Mouse (Mus musculus) spleen, adult 18-20 months (tissue): ENCODE measurements around the gene Sh3gl2.

Source experiments
- DNase-seq, 2 experiments: peaks; one replicate each; pipeline ENCODE4 v3.0.0; 2022; ENCODE audit warnings: mixed read lengths in 2 of 2

Gene Sh3gl2

DNA sequence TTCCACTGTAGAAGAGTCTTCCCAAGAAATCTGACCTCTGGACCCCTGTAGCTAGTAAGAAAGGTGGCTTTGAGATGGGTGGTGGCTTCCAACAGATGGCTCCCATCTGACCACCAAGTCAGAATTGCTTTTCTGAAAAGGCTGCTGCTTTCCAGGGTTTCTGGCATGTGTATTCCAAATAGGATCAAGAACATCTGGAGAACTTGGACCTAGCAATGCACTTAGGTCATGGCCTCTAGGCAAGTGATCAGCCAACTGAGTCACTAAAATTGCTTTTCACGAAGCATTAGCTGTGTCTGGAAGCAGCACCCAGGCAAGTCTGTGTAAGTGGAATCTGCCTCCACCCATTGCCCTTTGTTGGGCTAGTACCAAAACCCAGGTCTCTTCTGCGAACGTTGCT is 414.3 kb downstream of the Sh3gl2 start:
- no peak for DNase-seq

DNA sequence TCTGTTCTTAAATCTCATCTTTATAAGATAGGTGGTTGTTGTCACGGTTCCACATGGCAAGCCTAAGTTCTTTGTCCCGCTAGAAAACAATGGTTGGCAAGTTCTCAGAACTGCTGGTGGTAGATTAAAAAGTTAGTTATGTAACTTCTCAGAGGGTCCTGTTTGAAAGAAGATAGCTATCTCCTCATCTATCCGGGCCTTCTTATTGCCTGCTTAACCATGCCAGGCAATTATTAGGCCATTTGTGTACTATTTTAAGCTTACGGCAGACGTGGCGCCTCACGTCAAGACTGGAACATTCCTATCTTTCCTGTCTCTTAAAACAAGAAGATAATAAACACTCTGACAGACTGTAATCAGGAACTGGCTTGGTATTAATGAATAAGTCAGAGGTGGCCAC is 424.5 kb downstream of the Sh3gl2 start:
- DNase-seq, result no peak

DNA sequence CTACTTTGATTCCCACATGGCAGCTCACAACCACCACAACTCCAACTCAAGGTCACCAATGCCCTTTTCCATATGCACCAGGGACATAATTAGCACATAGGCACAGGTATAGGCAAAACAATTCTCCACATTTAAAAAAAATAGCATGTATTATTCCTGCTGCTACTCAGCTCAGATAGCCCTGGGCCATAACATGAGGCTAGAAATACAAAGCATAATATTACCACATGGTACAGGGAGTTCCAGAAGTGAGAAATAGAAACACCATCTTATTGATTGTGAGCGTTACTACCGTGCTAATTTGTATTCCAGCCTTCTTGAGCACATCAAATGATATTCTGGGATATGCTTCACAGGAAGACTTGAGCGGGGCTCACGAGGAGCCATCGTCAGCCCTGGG is 464.3 kb downstream of the Sh3gl2 start:
- no peak for DNase-seq

DNA sequence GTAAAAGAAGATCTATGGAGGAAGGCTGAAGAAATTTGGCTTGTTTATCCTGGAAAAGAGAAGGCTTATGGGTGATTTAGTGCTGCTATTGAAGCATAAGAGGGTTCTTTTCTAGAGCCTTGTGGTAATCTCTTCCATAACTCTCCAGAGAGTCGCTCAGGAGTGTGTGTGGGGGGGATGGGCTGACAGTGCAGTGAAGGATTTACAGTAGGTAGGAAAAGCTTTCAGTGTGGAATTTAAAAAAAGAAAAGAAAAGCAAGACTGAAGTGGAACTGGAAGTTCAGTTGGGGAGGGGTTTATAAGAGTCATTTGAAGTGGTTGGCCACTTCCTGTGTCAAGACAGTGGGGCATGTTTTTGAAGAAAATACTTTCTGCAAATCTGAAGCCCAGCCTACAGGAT is 464.8 kb downstream of the Sh3gl2 start:
- no peak for DNase-seq

DNA sequence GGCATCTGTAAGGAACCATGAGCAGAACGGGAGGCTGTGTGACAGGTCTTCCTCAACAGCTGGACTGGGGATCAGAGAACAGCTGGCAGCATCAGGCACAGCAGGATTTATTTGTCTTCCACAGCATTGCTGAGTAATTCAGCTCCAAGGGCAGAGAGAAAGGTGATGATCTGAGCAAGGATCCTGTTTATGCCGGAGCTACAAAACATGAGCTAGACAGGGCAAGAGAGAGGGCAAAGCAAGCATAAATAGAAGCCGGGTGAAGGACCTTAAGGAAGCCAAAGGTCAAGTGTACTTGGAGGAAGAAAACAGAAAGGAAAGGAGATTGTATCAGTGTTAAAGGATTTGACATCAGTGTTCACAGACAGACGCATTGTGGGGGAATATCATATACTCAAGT is 467.4 kb downstream of the Sh3gl2 start:
- no peak for DNase-seq

DNA sequence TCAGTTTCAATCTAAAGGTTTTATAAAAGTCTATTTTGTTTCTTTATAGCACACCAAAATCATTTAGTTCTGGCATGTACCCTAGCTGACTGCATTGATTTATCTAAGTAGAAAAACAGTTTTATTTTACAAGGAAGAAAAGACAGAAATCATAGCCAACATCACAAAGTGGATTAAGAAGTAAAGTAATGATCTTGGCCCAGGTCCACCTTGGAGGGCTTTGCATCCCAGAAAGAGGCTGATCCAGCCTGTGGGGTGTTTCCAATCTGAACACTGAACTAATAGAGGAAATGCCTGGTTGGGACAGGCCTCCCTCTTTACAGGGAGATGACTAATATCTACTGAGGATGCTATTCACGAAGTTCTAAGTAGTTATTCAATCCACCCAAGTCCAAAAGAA is 472.7 kb downstream of the Sh3gl2 start:
- DNase-seq, result no peak

DNA sequence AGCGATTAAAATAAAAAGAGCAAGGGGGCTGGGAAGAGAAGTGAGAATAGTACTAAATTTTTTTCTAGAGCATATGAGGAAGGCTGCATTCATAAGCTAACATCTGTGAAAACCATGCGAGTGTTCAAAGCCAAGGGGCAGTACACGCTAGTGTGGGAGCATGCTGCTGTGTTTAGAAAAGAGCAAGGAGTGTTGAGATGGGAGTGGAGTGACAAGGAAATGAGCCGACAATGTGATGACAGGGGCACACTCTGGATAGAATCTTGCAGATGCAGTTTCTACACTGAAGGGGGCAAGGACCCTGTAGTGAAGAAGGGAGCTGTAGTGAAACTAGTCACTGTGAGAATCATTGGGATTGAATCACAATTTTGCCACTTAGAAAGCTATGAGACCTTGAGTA is 481.2 kb downstream of the Sh3gl2 start:
- no peak for DNase-seq
